Mouse (Mus musculus): ENCODE data around the gene Rpl24.

DNA sequence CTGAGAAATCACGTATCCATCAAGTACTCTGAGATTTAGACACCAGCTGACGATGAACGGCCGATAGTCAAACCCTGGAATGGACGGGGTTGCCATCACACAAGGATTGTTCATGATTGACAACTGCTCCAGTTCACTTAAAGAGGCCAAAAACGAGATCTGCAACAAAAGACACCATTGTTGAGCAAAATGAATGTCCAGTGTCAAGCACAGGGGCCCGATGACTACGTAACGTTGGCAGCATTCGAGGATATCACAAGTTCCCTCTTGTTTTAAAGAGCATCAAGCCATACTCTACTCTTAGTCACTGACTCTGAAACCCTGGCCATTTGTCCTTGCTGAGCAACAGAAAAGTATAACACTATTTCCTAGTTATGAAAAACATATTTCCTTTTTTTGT is 44.0 kb upstream of the Rpl24 start:
- TF ChIP-seq POLR2A (IDR thresholded peaks at IDR 0.05; ENCODE audit: control insufficient read depth, low read depth, low read length), result no peak
- no peak for TF ChIP-seq CTCF (IDR thresholded peaks at IDR 0.05; ENCODE audit: control insufficient read depth, insufficient read depth, insufficient replicate concordance, low read depth, low read length)
